Mouse (Mus musculus) cerebellum, adult 2 months (tissue): ENCODE results near the gene Ttl. TPM values are rescaled to one million over a fixed set of nuclear protein-coding genes. Genes with fewer than 3 reads are reported as not detected.

Experiments used
- DNase-seq, 2 experiments: peaks; one replicate each; pipeline ENCODE4 v3.0.0; 2021
- H3K27ac ChIP-seq: fragments of 200-500 bp; 2 replicates; pipeline ENCODE4 v1.5.1; 2012; ENCODE audit warnings: low read length, control low read depth, inconsistent platforms; ENCODE audit not compliant: insufficient read depth
- H3K27me3 ChIP-seq: fragments of 200-500 bp; 2 replicates; pipeline ENCODE4 v1.6.1; 2012; ENCODE audit warnings: inconsistent platforms, mild to moderate bottlenecking, low read length, moderate library complexity; ENCODE audit not compliant: control insufficient read depth, insufficient read depth
- H3K4me1 ChIP-seq: fragments of 200-500 bp; 2 replicates; pipeline ENCODE4 v1.6.1; 2011; ENCODE audit warnings: low read length; ENCODE audit not compliant: control insufficient read depth, insufficient read depth
- H3K4me3 ChIP-seq: fragments of 200-500 bp; replicated peaks from 2 replicates; pipeline ENCODE3; 2011; ENCODE audit warnings: mild to moderate bottlenecking, low read depth, low read length, control low read depth; ENCODE audit not compliant: insufficient read depth
- CTCF ChIP-seq: fragments of 200-500 bp; IDR thresholded peaks from 2 replicates; pipeline ENCODE4 v1.5.1; 2011; ENCODE audit warnings: low read depth, mild to moderate bottlenecking, control low read depth, low read length, moderate library complexity, borderline replicate concordance; ENCODE audit not compliant: insufficient read depth
- POLR2A ChIP-seq: fragments of 200-500 bp; IDR thresholded peaks from 2 replicates; pipeline ENCODE4 v1.6.1; 2011; ENCODE audit warnings: low read length, control low read depth, borderline replicate concordance; ENCODE audit not compliant: insufficient read depth
- WGBS: fragments of 180-500 bp; shearing (Covaris S2); methylation state at CpG from one replicate; pipeline ENCODE4 v1.1.7; 2018; 5-methylcytosine and 5-hydroxymethylcytosine counted together
- polyA plus RNA-seq: library from polyadenylated mRNA; depleted of rRNA; stranded (reverse); fragments of >200 nt; gene quantifications from 2 replicates; pipeline ENCODE4 v1.2.3, GENCODE M21; 2012

Ttl gene
- polyA plus RNA-seq, 1 experiment = 23.3 TPM

GRCm38 (mm10) chr2:129046846-129047196 lies 18.9 kb upstream of the Ttl start:
- Histone ChIP-seq H3K27ac (no peak overlapping the region), H3K4me1 (peaks cover 6% of the 10 kb centered on the region; the same call in 1 of the 2 replicates), H3K27me3 (no peaks in the 10 kb centered on the region), H3K4me3 (no peak overlapping the region)
- DNase-seq = no peak
- WGBS = 91% methylated on average over 4 of the region's 4 CpGs
- TF ChIP-seq CTCF (no peak), POLR2A (no peak)

- no peaks in the 10 kb centered on the region for H3K27me3 ChIP-seq
- no peak within 1 kb of the TSS for H3K4me3 ChIP-seq
- TF ChIP-seq CTCF (no peak), POLR2A (no peak)
- no peak for DNase-seq
- H3K27ac ChIP-seq = no peak within 1 kb of the TSS
- WGBS = 14% methylated on average over 8 of the region's 8 CpGs
- H3K4me1 ChIP-seq = peaks cover 6% of the 10 kb centered on the region; the same call in 1 of the 2 replicates
Observed at GRCm38 (mm10) chr2:129047811-129048210, 17.9 kb upstream of the Ttl start, which contains the start of gene Vinac1. Gene Vinac1, minus strand, starts transcription at chr2:129048172.

GRCm38 (mm10) chr2:129052451-129052983 lies 13.2 kb upstream of the Ttl start:
- Histone ChIP-seq H3K4me1 (peaks cover 5% of the 10 kb centered on the region; the same call in 1 of the 2 replicates), H3K27ac (no peak overlapping the region), H3K27me3 (no peaks in the 10 kb centered on the region), H3K4me3 (no peak overlapping the region)
- no peak for DNase-seq
- TF ChIP-seq POLR2A = no peak
- no peak for TF ChIP-seq CTCF
- WGBS = 79% methylated on average over 4 of the region's 4 CpGs

- DNase-seq = no peak
- WGBS = 84% methylated on average over 6 of the region's 6 CpGs
- no peak overlapping the region for H3K4me3 ChIP-seq
- H3K4me1 ChIP-seq = no peaks in the 10 kb centered on the region
- TF ChIP-seq POLR2A = no peak
- TF ChIP-seq CTCF = no peak
- H3K27ac ChIP-seq = no peak overlapping the region
- H3K27me3 ChIP-seq = no peaks in the 10 kb centered on the region
Observed at GRCm38 (mm10) chr2:129055741-129056140, 10.0 kb upstream of the Ttl start.

GRCm38 (mm10) chr2:129056597-129056996 lies 9.1 kb upstream of the Ttl start:
- H3K27me3 ChIP-seq = no peaks in the 10 kb centered on the region
- H3K4me1 ChIP-seq = no peaks in the 10 kb centered on the region
- H3K27ac ChIP-seq = no peak overlapping the region
- H3K4me3 ChIP-seq = no peak overlapping the region
- no peak for TF ChIP-seq POLR2A
- TF ChIP-seq CTCF = peak; percentile 38; the same call in 1 of the 2 replicates
- no peak for DNase-seq
- 43% methylated on average over 9 of the region's 9 CpGs for WGBS

GRCm38 (mm10) chr2:129057256-129057655 lies 8.5 kb upstream of the Ttl start:
- 95% methylated on average over 8 of the region's 8 CpGs for WGBS
- no peak overlapping the region for H3K4me3 ChIP-seq

GRCm38 (mm10) chr2:129057920-129058361 lies 7.8 kb upstream of the Ttl start:
- Histone ChIP-seq H3K4me1 (no peaks in the 10 kb centered on the region), H3K4me3 (no peak overlapping the region), H3K27me3 (no peaks in the 10 kb centered on the region), H3K27ac (no peak overlapping the region)
- DNase-seq = no peak
- TF ChIP-seq CTCF = no peak
- no peak for TF ChIP-seq POLR2A
- 91% methylated on average over 6 of the region's 6 CpGs for WGBS

More at GRCm38 (mm10) chr2:129057256-129057655, 8.5 kb upstream of the Ttl start:
- TF ChIP-seq POLR2A (no peak), CTCF (no peak)
- no peaks in the 10 kb centered on the region for H3K4me1 ChIP-seq
- H3K27ac ChIP-seq = no peak overlapping the region
- no peak for DNase-seq
- no peaks in the 10 kb centered on the region for H3K27me3 ChIP-seq

- no peak overlapping the region for H3K4me3 ChIP-seq
- WGBS = 82% methylated on average over 10 of the region's 10 CpGs
Observed at GRCm38 (mm10) chr2:129061456-129062059, 4.2 kb upstream of the Ttl start.

More at GRCm38 (mm10) chr2:129061456-129062059, 4.2 kb upstream of the Ttl start:
- Histone ChIP-seq H3K27ac (no peak overlapping the region), H3K4me1 (no peaks in the 10 kb centered on the region; the same call in 1 of the 2 replicates), H3K27me3 (no peaks in the 10 kb centered on the region)
- no peak for DNase-seq
- TF ChIP-seq POLR2A = no peak
- TF ChIP-seq CTCF = no peak
